Mouse (Mus musculus) midbrain, embryonic 12.5 days (tissue): ENCODE results near the gene Gstm6. TPM values are rescaled to one million over a fixed set of nuclear protein-coding genes. Genes with fewer than 3 reads are reported as not detected.

Experiments
- polyA plus RNA-seq: library from polyadenylated mRNA; unstranded; fragments of >200 nt; fragmentation: Nextera tagmentation; extraction: Ambion mirVana; gene quantifications from 2 replicates; pipeline ENCODE4 v1.2.1, GENCODE M21; 2016

Gene Gstm6
- polyA plus RNA-seq, 1 experiment from 2014 or later, result 10.0 TPM

Other genes with a start within 250 kb of the Gstm6 start
- 143 and 151 TPM in 2 replicates for gene Ahcyl1, start 247.2 kb downstream of the Gstm6 start, polyA plus RNA-seq
- 7.1 and 8.5 TPM in 2 replicates for gene Csf1, start 183.3 kb downstream of the Gstm6 start, polyA plus RNA-seq
- gene Eps8l3, start 66.5 kb downstream of the Gstm6 start, polyA plus RNA-seq, result not detected in 2 replicates
- 219 and 231 TPM in 2 replicates for gene Gstm5, start 47.9 kb downstream of the Gstm6 start, polyA plus RNA-seq
- gene Gstm7, start 11.9 kb downstream of the Gstm6 start, polyA plus RNA-seq, result 72.7 and 79.8 TPM in 2 replicates
- gene Gstm3, start 25.5 kb upstream of the Gstm6 start, polyA plus RNA-seq, result not detected in 2 replicates
- gene Gstm2, start 42.7 kb upstream of the Gstm6 start, polyA plus RNA-seq, result 10.5 and 15.6 TPM in 2 replicates
- 22.5 and 25.5 TPM in 2 replicates for gene Gstm1, start 74.2 kb upstream of the Gstm6 start, polyA plus RNA-seq
- gene Gstm4, start 101.1 kb upstream of the Gstm6 start, polyA plus RNA-seq, result 12.6 and 13.5 TPM in 2 replicates
- 50.7 and 51.5 TPM in 2 replicates for gene Ampd2, start 142.9 kb upstream of the Gstm6 start, polyA plus RNA-seq
- 0.41 and 0.50 TPM in 2 replicates for gene Gnat2, start 149.0 kb upstream of the Gstm6 start, polyA plus RNA-seq
- 189 and 199 TPM in 2 replicates for gene Gnai3, start 202.4 kb upstream of the Gstm6 start, polyA plus RNA-seq
- 0.80 and 1.0 TPM in 2 replicates for gene Gpr61, start 211.1 kb upstream of the Gstm6 start, polyA plus RNA-seq
- 7.5 and 9.3 TPM in 2 replicates for gene Amigo1, start 242.6 kb upstream of the Gstm6 start, polyA plus RNA-seq